Mouse (Mus musculus): Measurements from ENCODE around the gene Lrrc58.

GRCm38 (mm10) chr16:37937276-37937675, 69.1 kb downstream of the Lrrc58 start:
- TF ChIP-seq POLR2A (IDR thresholded peaks at IDR 0.05; ENCODE audit: insufficient read length, low read depth) (no peak), MAX (IDR thresholded peaks at IDR 0.05; ENCODE audit: low read depth) (no peak), MYOD1 (IDR thresholded peaks at IDR 0.05; ENCODE audit: control insufficient read depth in 1 of 3, insufficient read length in 2 of 3, low read depth in 2 of 3) (no peak), POLR2AphosphoS2 (IDR thresholded peaks at IDR 0.05; ENCODE audit: insufficient read length, low read depth) (no peak), USF1 (IDR thresholded peaks at IDR 0.05; ENCODE audit: low read depth) (no peak), SRF (IDR thresholded peaks at IDR 0.05; ENCODE audit: control insufficient read depth, insufficient read length, low read depth) (no peak), TCF12 (IDR thresholded peaks at IDR 0.05; ENCODE audit: insufficient read depth, poor library complexity, severe bottlenecking) (no peak), E2F4 (IDR thresholded peaks at IDR 0.05; ENCODE audit: insufficient read depth) (no peak), MYOG (IDR thresholded peaks at IDR 0.05; ENCODE audit: control insufficient read depth in 1 of 3, insufficient read depth in 1 of 3, insufficient read length in 2 of 3, low read depth in 2 of 3) (no peak), TCF3 (IDR thresholded peaks at IDR 0.05; ENCODE audit: insufficient read length, low read depth) (no peak)

Measured in myocyte (in vitro differentiated cells).